Mouse (Mus musculus): ENCODE results near the gene Gapdhs. TPM values are rescaled to one million over a fixed set of nuclear protein-coding genes. Genes with fewer than 3 reads are reported as not detected.

Gapdhs gene
- total RNA-seq (2023) = not detected

DNA sequence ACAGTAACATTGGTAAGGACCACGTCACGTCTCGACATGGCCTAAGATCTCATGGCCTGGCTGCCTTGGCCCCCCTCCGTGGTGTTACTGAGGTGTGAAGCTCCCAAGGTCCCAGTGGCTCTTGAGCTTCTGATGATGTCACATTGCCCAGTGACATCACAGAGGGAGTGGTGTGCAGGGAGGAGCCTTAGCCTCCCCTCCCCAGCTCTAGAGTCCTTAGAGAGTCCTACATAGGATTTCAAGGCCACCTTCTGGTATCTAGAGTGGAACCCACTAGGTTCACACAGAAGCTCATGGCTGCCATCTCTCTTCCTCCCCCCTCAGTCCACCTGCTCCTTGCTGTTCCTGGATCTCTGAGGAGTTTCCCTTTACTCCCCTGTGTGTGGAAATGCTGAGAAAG is at the start of gene Gapdhs:
TSS of gene Gapdhs (minus strand) at position 65 of the 400 bp plus-strand sequence.

DNA sequence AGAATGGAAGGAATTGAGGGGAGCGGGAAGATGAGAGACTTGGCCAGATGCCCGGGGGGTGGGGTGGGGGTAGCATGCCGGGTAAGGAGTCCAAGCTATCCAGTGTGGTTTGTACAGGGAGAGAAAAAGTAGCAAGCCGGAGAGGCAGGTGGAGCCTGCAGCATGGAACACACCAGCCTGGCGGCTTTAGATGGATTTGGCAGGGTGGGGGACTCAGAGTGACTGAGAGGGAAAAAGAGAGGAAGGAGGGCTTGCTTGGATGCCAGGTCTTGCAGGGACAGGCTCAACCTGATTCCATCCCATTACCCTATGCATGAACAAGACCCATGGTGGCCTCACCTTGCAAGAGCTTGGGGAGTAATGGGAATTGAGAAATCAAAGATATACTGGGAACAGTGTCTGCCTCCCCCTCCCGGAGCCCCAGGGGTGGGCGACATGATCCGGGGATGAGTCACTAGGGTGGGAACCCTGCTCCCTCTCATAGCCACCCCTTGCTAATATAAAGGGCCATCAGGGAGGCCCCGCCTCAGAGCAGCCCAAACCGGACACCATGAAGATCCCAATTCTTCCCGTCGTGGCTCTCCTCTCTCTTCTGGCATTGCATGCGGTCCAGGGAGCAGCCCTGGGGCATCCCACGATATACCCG is 44.0 kb upstream of the Gapdhs start, which contains the start of gene Krtdap:
TSS of gene Krtdap (plus strand) at position 520 of the 646 bp plus-strand sequence.

DNA sequence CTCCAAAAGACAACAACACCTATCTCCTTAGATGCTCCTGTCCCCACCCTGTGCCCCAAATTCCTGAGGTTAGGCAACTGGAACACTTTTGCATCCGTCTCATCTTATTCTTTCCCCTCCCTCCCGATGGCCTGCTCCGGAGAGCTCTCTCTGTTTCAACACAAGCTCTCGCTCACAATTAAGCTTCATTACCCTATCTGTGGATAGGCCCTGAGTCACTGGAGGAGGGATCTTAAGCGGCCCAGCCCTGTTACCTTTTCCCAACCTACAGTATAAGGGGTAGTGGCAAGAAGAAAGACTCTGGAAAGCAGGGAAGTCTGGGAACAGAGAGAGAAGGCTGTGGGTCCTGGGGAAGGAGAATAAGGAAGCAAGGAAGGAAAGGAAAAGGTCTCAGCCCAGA is 20.0 kb upstream of the Gapdhs start, which contains the start of gene Dmkn:
TSS of gene Dmkn (plus strand) at position 301 of the 400 bp plus-strand sequence.

DNA sequence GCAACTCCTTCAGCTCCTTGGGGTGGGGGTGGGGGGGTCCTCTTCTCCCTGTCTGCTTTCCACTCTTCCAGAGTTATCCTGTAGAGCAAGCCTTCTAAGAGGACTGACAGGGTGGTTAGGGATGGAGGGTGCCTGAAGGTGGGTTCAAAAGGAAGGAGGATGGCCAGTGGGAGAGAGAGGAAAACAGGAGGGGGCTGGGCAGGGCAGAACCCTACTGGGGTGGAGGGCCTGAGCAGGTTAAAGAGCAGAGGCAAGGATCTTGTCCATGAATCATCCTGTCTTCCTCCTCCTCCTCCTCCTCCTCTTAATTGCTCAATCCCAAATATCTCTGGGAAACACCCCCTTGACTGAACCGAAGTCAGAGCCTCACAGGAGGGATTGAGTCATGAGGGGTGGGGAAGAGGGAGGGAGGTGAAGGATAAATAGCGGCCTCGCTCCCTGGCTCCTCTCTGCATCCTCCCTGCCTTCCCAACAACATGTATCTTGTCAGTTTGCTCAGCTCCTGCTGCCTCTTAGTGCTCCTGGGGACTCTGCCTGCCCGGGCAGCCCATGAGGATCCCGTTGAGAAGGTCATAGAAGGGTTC is 7.7 kb upstream of the Gapdhs start, which contains the start of gene Sbsn:
TSS of gene Sbsn (plus strand) at position 386 of the 584 bp plus-strand sequence.

DNA sequence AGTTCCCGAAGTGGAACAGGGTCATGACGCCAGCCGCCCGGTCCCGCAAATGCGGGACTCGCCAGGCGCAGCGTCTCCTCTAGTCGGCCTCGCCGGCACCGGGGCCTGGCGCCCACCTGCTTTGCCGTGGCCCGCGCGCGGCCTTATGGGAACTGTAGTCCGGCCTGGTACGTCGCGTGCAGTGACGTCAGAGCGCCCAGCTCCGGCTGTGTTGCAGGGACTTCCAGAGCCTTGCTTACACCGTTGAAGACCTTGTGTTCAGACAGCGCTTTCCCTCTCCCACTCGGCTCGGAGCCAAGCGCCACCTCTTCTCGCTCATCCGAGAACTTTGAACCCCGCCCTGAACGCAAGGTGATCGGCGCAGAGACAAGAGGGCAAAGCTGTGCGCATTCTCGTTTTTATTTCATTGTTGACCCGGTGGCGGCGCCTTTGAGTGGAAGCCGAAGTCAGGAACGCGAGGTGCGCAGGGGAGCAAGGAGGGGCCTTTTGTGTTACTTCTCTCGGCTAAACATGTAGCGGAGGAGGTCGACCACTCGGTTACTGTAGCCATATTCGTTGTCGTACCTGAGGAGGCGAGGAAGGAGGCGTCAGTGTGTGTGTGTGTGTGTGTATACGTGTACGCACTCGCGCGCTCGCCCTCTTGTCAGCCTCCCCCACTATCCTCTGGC is 14.0 kb downstream of the Gapdhs start, which contains the start of gene Tmem147:
TSS of gene Tmem147 (minus strand) at position 145 of the 668 bp plus-strand sequence.

DNA sequence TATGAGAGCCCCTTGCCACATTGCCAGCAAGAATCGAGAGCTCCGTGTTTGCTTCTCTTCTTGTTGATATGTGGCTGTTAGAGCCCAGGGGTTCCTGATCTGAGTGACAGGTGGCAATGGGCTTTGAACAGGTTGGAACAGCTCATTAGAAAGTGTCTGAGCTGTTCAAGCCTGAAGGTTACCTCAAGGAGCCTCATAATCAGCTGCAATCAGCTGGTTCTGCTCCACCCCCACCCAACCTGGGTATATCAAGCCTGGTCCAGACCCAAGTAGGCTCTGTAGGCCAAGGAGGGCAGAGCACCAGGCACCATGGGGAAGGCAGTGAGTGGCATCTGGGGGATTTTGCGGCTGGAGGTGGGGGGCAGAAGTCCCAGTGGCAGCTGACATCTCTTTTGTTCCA is 31.5 kb downstream of the Gapdhs start, which contains the start of gene Atp4a:
TSS of gene Atp4a (plus strand) at position 268 of the 400 bp plus-strand sequence.

DNA sequence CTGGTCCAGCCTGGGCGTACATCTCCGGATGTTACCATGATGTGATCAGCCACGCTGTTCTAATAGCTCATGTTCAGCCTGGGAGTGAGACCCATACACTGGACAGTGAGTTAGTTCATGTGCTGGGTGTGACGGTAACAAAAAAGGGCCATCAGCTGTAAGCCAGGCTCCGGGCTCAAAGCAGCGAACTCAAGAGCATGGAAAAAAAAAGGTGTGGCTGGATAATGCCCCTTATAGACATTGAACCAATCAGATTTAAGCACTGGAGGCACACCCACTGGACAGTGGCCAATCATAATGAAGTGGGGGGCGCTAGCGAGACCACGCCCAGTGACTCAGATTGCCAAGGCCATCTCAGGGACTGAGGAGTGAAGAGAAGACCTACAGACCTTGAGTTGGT is 44.9 kb downstream of the Gapdhs start, which contains the start of gene 2200002J24Rik:
TSS of gene 2200002J24Rik (plus strand) at position 338 of the 400 bp plus-strand sequence.

Other genes with a start within 250 kb of the Gapdhs start
- 1 to 10 TPM; 1.3 to 2.7 TPM for gene Arhgap33, start 208.6 kb downstream of the Gapdhs start, total RNA-seq (2023)
- gene Hspb6, start 191.5 kb downstream of the Gapdhs start, total RNA-seq (2023) = 1 to 10 TPM; 2.1 to 3.2 TPM
- gene Proser3, start 191.4 kb downstream of the Gapdhs start, total RNA-seq (2023) = 10 to 100 TPM in 1 of 2 experiments, 1 to 10 TPM in 1; 5.3 to 10.2 TPM
- 10 to 100 TPM; 31.9 to 38.0 TPM for gene Lin37, start 183.8 kb downstream of the Gapdhs start, total RNA-seq (2023)
- gene U2af1l4, start 180.4 kb downstream of the Gapdhs start, total RNA-seq (2023) = 10 to 100 TPM; 66.5 to 69.1 TPM
- gene Gm49396, start 180.3 kb downstream of the Gapdhs start, total RNA-seq (2023) = 1 to 10 TPM; 7.5 to 7.7 TPM
- gene Psenen, start 180.1 kb downstream of the Gapdhs start, total RNA-seq (2023) = 100 to 1,000 TPM; 138 to 143 TPM
- 1 to 10 TPM; 2.0 to 5.9 TPM for gene Igflr1, start 178.3 kb downstream of the Gapdhs start, total RNA-seq (2023)
- 10 to 100 TPM; 68.9 to 78.9 TPM for gene Kmt2b, start 155.0 kb downstream of the Gapdhs start, total RNA-seq (2023)
- 1 to 10 TPM in 1 of 2 experiments, under 1 TPM in 1; 0.66 to 3.2 TPM for gene Zbtb32, start 144.8 kb downstream of the Gapdhs start, total RNA-seq (2023)
- not detected for gene Upk1a, start 130.8 kb downstream of the Gapdhs start, total RNA-seq (2023)
- 100 to 1,000 TPM; 279 to 306 TPM for gene Cox6b1, start 117.5 kb downstream of the Gapdhs start, total RNA-seq (2023)
- gene Etv2, start 107.8 kb downstream of the Gapdhs start, total RNA-seq (2023) = not detected
- gene Rbm42, start 93.4 kb downstream of the Gapdhs start, total RNA-seq (2023) = 100 to 1,000 TPM in 1 of 2 experiments, 10 to 100 TPM in 1; 92.9 to 103 TPM
- 10 to 100 TPM in 1 of 2 experiments, 1 to 10 TPM in 1; 9.9 to 12.1 TPM for gene Haus5, start 78.7 kb downstream of the Gapdhs start, total RNA-seq (2023)
- not detected for gene Pmis2, start 72.1 kb downstream of the Gapdhs start, total RNA-seq (2023)
- not detected for gene 2200002J24Rik, start 44.8 kb downstream of the Gapdhs start, total RNA-seq (2023)
- gene Atp4a, start 31.5 kb downstream of the Gapdhs start, total RNA-seq (2023) = not detected
- gene Tmem147, start 14.1 kb downstream of the Gapdhs start, total RNA-seq (2023) = 10 to 100 TPM; 51.6 to 63.4 TPM
- 1 to 10 TPM; 2.8 to 3.8 TPM for gene Sbsn, start 7.8 kb upstream of the Gapdhs start, total RNA-seq (2023)
- 1 to 10 TPM in 1 of 2 experiments, not detected in 1; 1.3 TPM for gene Dmkn, start 20.1 kb upstream of the Gapdhs start, total RNA-seq (2023)
- not detected for gene Krtdap, start 44.2 kb upstream of the Gapdhs start, total RNA-seq (2023)
- gene Ffar2, start 80.1 kb upstream of the Gapdhs start, total RNA-seq (2023) = 1 to 10 TPM; 1.8 to 2.3 TPM
- gene Ffar3, start 112.5 kb upstream of the Gapdhs start, total RNA-seq (2023) = not detected
- gene Ffar1, start 117.9 kb upstream of the Gapdhs start, total RNA-seq (2023) = under 1 TPM; 0.12 to 0.18 TPM
- gene Cd22, start 136.7 kb upstream of the Gapdhs start, total RNA-seq (2023) = 10 to 100 TPM; 14.0 to 15.4 TPM
- gene Mag, start 171.2 kb upstream of the Gapdhs start, total RNA-seq (2023) = 1 to 10 TPM; 3.3 to 3.8 TPM
- gene Hamp2, start 181.0 kb upstream of the Gapdhs start, total RNA-seq (2023) = 1 to 10 TPM; 1.4 to 4.0 TPM
- gene Hamp, start 200.4 kb upstream of the Gapdhs start, total RNA-seq (2023) = not detected
- gene Usf2, start 213.1 kb upstream of the Gapdhs start, total RNA-seq (2023) = 100 to 1,000 TPM; 148 to 186 TPM
- gene Lsr, start 229.8 kb upstream of the Gapdhs start, total RNA-seq (2023) = 10 to 100 TPM; 13.7 to 19.7 TPM
- gene Fam187b, start 230.1 kb upstream of the Gapdhs start, total RNA-seq (2023) = 1 to 10 TPM; 1.5 to 2.3 TPM

Measured in monocyte, adult 59 days (primary cell).